Mouse (Mus musculus) midbrain, embryonic 12.5 days (tissue): ENCODE measurements around the gene Rasa3. TPM values are rescaled to one million over a fixed set of nuclear protein-coding genes. Genes with fewer than 3 reads are reported as not detected.

ENCODE experiments used
- ATAC-seq: fragments of 200-750 bp; cut with Nextera tagmentation; 2 replicates; pipeline ENCODE4 v1.8.0; 2017; ENCODE audit warnings: low read depth, moderate TSS enrichment, moderate library complexity; ENCODE audit not compliant: low FRiP score
- H3K27ac ChIP-seq: fragments of 300-500 bp; sonication (generic); replicated peaks from 2 replicates; pipeline ENCODE4 v1.5.1; 2016; ENCODE audit warnings: mild to moderate bottlenecking
- H3K27me3 ChIP-seq: fragments of 300-500 bp; sonication (generic); 2 replicates; pipeline ENCODE4 v1.6.1; 2016; ENCODE audit warnings: mild to moderate bottlenecking
- H3K36me3 ChIP-seq: fragments of 300-500 bp; sonication (generic); 2 replicates; pipeline ENCODE4 v1.6.1; 2016
- H3K4me1 ChIP-seq: fragments of 300-500 bp; sonication (generic); 2 replicates; pipeline ENCODE4 v1.6.1; 2016
- H3K4me2 ChIP-seq: fragments of 300-500 bp; sonication (generic); replicated peaks from 2 replicates; pipeline ENCODE4 v1.6.1; 2016; ENCODE audit warnings: mild to moderate bottlenecking, moderate library complexity
- H3K4me3 ChIP-seq: fragments of 300-500 bp; sonication (generic); 2 replicates; pipeline ENCODE4 v1.5.1; 2016; ENCODE audit warnings: mild to moderate bottlenecking
- H3K9ac ChIP-seq: fragments of 300-500 bp; sonication (generic); replicated peaks from 2 replicates; pipeline ENCODE4 v1.6.1; 2016; ENCODE audit warnings: mild to moderate bottlenecking, moderate library complexity
- H3K9me3 ChIP-seq: fragments of 300-500 bp; sonication (generic); 2 replicates; pipeline ENCODE4 v1.6.1; 2016; ENCODE audit warnings: mild to moderate bottlenecking
- WGBS: fragments of 180-500 bp; shearing (Covaris S2); methylation state at CpG from one replicate; pipeline ENCODE4 v1.1.7; 2016; 5-methylcytosine and 5-hydroxymethylcytosine counted together
- polyA plus RNA-seq: library from polyadenylated mRNA; unstranded; fragments of >200 nt; fragmentation: Nextera tagmentation; extraction: Ambion mirVana; gene quantifications from 2 replicates; pipeline ENCODE4 v1.2.1, GENCODE M21; 2016

Rasa3 gene
- polyA plus RNA-seq, 1 experiment from 2014 or later, result 23.7 TPM

GRCm38 (mm10) chr8:13602621-13603020 lies 74.8 kb downstream of the Rasa3 start:
- Histone ChIP-seq H3K36me3 (peaks cover 12% of the 10 kb centered on the region), H3K4me2 (no peak overlapping the region), H3K9me3 (no peaks in the 10 kb centered on the region), H3K27ac (no peak overlapping the region), H3K4me1 (no peaks in the 10 kb centered on the region), H3K27me3 (no peaks in the 10 kb centered on the region), H3K9ac (no peak overlapping the region), H3K4me3 (no peak overlapping the region)
- WGBS, result 51% methylated on average over 8 of the region's 8 CpGs
- ATAC-seq, result no peak

DNA sequence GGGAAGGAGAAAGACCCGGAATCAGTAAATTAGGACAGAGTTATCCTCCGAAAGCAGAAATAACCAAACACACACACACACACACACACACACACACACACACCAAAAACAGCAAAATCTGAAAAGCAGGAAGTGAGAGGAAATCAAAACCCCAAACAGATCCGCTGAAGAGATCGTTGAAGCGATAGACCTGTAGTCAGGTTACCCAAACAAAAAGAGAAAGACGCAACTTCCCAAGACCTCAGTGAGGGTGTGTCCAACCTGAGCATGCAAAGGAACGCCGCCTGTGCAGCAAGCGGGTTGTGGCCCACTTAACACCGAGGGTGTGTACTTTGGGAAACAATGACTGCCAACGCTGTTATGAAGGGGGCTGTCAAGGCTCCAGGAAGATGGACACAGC lies 76.2 kb downstream of the Rasa3 start:
- no peaks in the 10 kb centered on the region for H3K4me1 ChIP-seq
- 91% methylated on average over 11 of the region's 11 CpGs for WGBS
- H3K36me3 ChIP-seq, result peaks cover 19% of the 10 kb centered on the region
- H3K27ac ChIP-seq, result no peak overlapping the region
- H3K9ac ChIP-seq, result no peak overlapping the region
- H3K4me2 ChIP-seq, result no peak overlapping the region
- H3K9me3 ChIP-seq, result no peaks in the 10 kb centered on the region
- no peak overlapping the region for H3K4me3 ChIP-seq
- no peaks in the 10 kb centered on the region for H3K27me3 ChIP-seq
- ATAC-seq, result no peak

- Histone ChIP-seq H3K4me1 (no peaks in the 10 kb centered on the region), H3K27ac (no peak overlapping the region), H3K4me3 (no peak overlapping the region), H3K27me3 (no peaks in the 10 kb centered on the region), H3K9ac (no peak overlapping the region), H3K36me3 (peaks cover 19% of the 10 kb centered on the region), H3K4me2 (no peak overlapping the region), H3K9me3 (no peaks in the 10 kb centered on the region)
- no peak for ATAC-seq
- 84% methylated on average over 10 of the region's 10 CpGs for WGBS
Observed at GRCm38 (mm10) chr8:13600716-13601115, 76.7 kb downstream of the Rasa3 start.

DNA sequence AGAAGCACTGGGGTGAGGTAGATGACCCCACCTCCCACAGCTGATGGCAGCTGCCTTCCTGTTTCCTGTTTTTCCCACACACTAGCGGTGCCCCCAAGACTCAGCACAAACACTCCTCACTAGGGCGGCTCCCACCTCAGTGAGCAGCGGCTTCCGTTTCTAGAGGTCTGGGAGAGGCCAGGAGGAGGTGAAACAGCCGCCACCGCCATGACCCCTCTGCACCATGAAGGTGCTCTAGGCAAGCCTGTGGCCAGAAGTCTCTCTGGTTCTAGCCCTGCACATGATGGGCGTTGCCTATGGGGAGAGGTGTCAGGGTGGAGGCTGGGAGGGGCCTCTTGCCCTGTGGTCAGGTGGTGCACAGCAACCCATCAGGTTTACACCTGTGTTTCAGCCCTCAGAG lies 77.2 kb downstream of the Rasa3 start:
- no peak overlapping the region for H3K27ac ChIP-seq
- H3K4me1 ChIP-seq, result no peaks in the 10 kb centered on the region
- no peaks in the 10 kb centered on the region for H3K27me3 ChIP-seq
- H3K36me3 ChIP-seq, result peaks cover 19% of the 10 kb centered on the region
- 73% methylated on average over 7 of the region's 7 CpGs for WGBS
- no peaks in the 10 kb centered on the region for H3K9me3 ChIP-seq
- no peak overlapping the region for H3K4me3 ChIP-seq
- no peak for ATAC-seq
- no peak overlapping the region for H3K9ac ChIP-seq
- H3K4me2 ChIP-seq, result no peak overlapping the region

GRCm38 (mm10) chr8:13597777-13598176 lies 79.6 kb downstream of the Rasa3 start:
- Histone ChIP-seq H3K36me3 (peaks cover 13% of the 10 kb centered on the region; the same call in 1 of the 2 replicates), H3K4me1 (no peaks in the 10 kb centered on the region), H3K4me3 (no peak overlapping the region), H3K9ac (no peak overlapping the region), H3K9me3 (no peaks in the 10 kb centered on the region), H3K27me3 (no peaks in the 10 kb centered on the region), H3K4me2 (no peak overlapping the region), H3K27ac (no peak overlapping the region)
- WGBS, result 90% methylated on average over 6 of the region's 6 CpGs
- ATAC-seq, result no peak

- whole genome bisulfite sequencing, result 87% methylated on average over 6 of the region's 6 CpGs
- no peak for ATAC-seq
- no peaks in the 10 kb centered on the region for H3K4me1 ChIP-seq
Observed at GRCm38 (mm10) chr8:13595861-13596260, 81.5 kb downstream of the Rasa3 start.

GRCm38 (mm10) chr8:13594884-13595323 lies 82.5 kb downstream of the Rasa3 start:
- Histone ChIP-seq H3K36me3 (peaks cover 13% of the 10 kb centered on the region; the same call in 1 of the 2 replicates), H3K4me2 (no peak overlapping the region), H3K9ac (no peak overlapping the region), H3K27ac (no peak overlapping the region), H3K9me3 (no peaks in the 10 kb centered on the region), H3K4me1 (no peaks in the 10 kb centered on the region), H3K4me3 (no peak overlapping the region), H3K27me3 (no peaks in the 10 kb centered on the region)
- 82% methylated on average over 11 of the region's 11 CpGs for WGBS
- no peak for ATAC-seq

More at GRCm38 (mm10) chr8:13595861-13596260, 81.5 kb downstream of the Rasa3 start:
- Histone ChIP-seq H3K27me3 (no peaks in the 10 kb centered on the region), H3K4me3 (no peak overlapping the region), H3K9me3 (no peaks in the 10 kb centered on the region), H3K9ac (no peak overlapping the region), H3K4me2 (no peak overlapping the region), H3K36me3 (peaks cover 13% of the 10 kb centered on the region; the same call in 1 of the 2 replicates), H3K27ac (no peak overlapping the region)

GRCm38 (mm10) chr8:13593340-13593739 lies 84.1 kb downstream of the Rasa3 start:
- Histone ChIP-seq H3K4me3 (no peak overlapping the region), H3K4me1 (no peaks in the 10 kb centered on the region), H3K27me3 (no peaks in the 10 kb centered on the region), H3K9ac (no peak overlapping the region), H3K27ac (no peak overlapping the region), H3K36me3 (peaks cover 13% of the 10 kb centered on the region; the same call in 1 of the 2 replicates), H3K4me2 (no peak overlapping the region), H3K9me3 (no peaks in the 10 kb centered on the region)
- no peak for ATAC-seq
- WGBS, result 82% methylated on average over 8 of the region's 8 CpGs

GRCm38 (mm10) chr8:13591246-13591645 lies 86.2 kb downstream of the Rasa3 start:
- Histone ChIP-seq H3K4me2 (no peak overlapping the region), H3K4me3 (no peak overlapping the region), H3K4me1 (no peaks in the 10 kb centered on the region), H3K9me3 (no peaks in the 10 kb centered on the region), H3K27ac (no peak overlapping the region), H3K27me3 (no peaks in the 10 kb centered on the region), H3K36me3 (0 out of 2 replicates have a peak, but pooled peaks cover 3% of the 10 kb centered on the region), H3K9ac (no peak overlapping the region)
- 81% methylated on average over 6 of the region's 6 CpGs for WGBS
- ATAC-seq, result no peak

DNA sequence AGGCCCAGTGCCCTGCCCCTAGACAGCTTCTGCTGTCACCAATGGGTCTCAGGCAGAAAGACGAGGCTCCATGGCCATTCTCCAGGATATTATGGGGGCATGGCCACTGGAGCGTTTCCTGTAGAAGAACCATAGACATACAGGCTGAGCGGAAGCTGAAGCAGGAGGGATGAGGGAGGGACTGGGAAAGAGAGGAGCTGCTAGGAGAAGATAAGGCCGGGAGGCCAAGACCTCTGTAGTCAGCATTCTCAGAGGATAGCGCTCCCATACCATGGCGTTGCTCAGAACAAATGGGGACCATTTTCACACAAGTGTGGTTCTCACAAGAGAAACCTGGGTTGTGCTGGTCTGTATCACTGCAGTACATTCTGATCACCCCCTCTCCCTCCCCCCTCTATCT lies 88.3 kb downstream of the Rasa3 start:
- H3K9me3 ChIP-seq, result no peaks in the 10 kb centered on the region
- peaks cover 18% of the 10 kb centered on the region; the same call in 1 of the 2 replicates for H3K36me3 ChIP-seq
- WGBS, result 92% methylated on average over 6 of the region's 6 CpGs
- H3K4me1 ChIP-seq, result no peaks in the 10 kb centered on the region
- no peak overlapping the region for H3K4me3 ChIP-seq
- H3K4me2 ChIP-seq, result no peak overlapping the region
- no peak for ATAC-seq
- no peak overlapping the region for H3K9ac ChIP-seq
- no peak overlapping the region for H3K27ac ChIP-seq
- H3K27me3 ChIP-seq, result no peaks in the 10 kb centered on the region

GRCm38 (mm10) chr8:13584652-13585051 lies 92.8 kb downstream of the Rasa3 start:
- H3K27me3 ChIP-seq, result no peaks in the 10 kb centered on the region
- no peak overlapping the region for H3K4me3 ChIP-seq
- peaks cover 42% of the 10 kb centered on the region for H3K36me3 ChIP-seq
- 81% methylated on average over 8 of the region's 8 CpGs for WGBS
- no peaks in the 10 kb centered on the region for H3K9me3 ChIP-seq
- H3K9ac ChIP-seq, result no peak overlapping the region
- H3K4me2 ChIP-seq, result no peak overlapping the region
- no peaks in the 10 kb centered on the region for H3K4me1 ChIP-seq
- no peak for ATAC-seq
- H3K27ac ChIP-seq, result no peak overlapping the region

GRCm38 (mm10) chr8:13577869-13578268 lies 99.5 kb downstream of the Rasa3 start:
- Histone ChIP-seq H3K9me3 (no peaks in the 10 kb centered on the region), H3K36me3 (peaks cover 50% of the 10 kb centered on the region), H3K4me1 (no peaks in the 10 kb centered on the region)

DNA sequence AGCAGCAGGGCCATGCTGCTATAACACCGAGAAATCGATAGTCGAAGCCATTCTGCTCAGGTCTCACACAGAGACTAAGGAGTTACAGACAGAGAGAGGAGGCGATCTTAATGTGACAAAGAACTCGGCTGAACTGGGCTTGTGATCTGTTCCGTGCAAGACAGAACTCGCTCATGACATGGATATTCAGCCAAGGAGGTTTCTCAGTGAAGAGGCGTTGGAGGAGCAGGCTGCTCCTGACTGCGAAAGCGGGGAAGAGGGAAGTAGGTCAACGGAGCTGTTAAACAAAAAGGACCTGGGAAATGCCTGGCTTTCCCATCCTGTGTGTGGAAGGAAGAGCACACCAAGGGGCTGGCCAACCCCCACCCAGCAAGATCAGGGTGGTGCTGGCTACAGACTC lies 105.4 kb downstream of the Rasa3 start:
- no peak overlapping the region for H3K4me3 ChIP-seq
- peaks cover 20% of the 10 kb centered on the region for H3K36me3 ChIP-seq
- no peak for ATAC-seq
- H3K9me3 ChIP-seq, result no peaks in the 10 kb centered on the region
- H3K9ac ChIP-seq, result no peak overlapping the region
- 95% methylated on average over 11 of the region's 11 CpGs for WGBS
- H3K27ac ChIP-seq, result no peak overlapping the region
- no peak overlapping the region for H3K4me2 ChIP-seq
- no peaks in the 10 kb centered on the region for H3K4me1 ChIP-seq
- no peaks in the 10 kb centered on the region for H3K27me3 ChIP-seq

More at GRCm38 (mm10) chr8:13577869-13578268, 99.5 kb downstream of the Rasa3 start:
- H3K27ac ChIP-seq, result no peak overlapping the region
- H3K27me3 ChIP-seq, result no peaks in the 10 kb centered on the region
- no peak overlapping the region for H3K4me3 ChIP-seq
- ATAC-seq, result no peak
- no peak overlapping the region for H3K9ac ChIP-seq
- WGBS, result 94% methylated on average over 6 of the region's 6 CpGs
- H3K4me2 ChIP-seq, result no peak overlapping the region
